Mouse (Mus musculus) limb, embryonic 10.5 days (tissue): ENCODE results near the gene Zfp182. TPM values are rescaled to one million over a fixed set of nuclear protein-coding genes. Genes with fewer than 3 reads are reported as not detected.

Source experiments
- DNase-seq: peaks from one replicate; pipeline ENCODE4 v3.0.0-alpha.2; 2017; ENCODE audit warnings: low spot score
- H3K27ac ChIP-seq: fragments of 300-500 bp; sonication (generic); 2 replicates; pipeline ENCODE4 v1.5.1; 2016; ENCODE audit warnings: mild to moderate bottlenecking
- H3K27me3 ChIP-seq: fragments of 300-500 bp; sonication (generic); 2 replicates; pipeline ENCODE4 v1.6.1; 2016; ENCODE audit warnings: low read depth, mild to moderate bottlenecking; ENCODE audit not compliant: poor library complexity, severe bottlenecking
- H3K36me3 ChIP-seq: fragments of 300-500 bp; sonication (generic); 2 replicates; pipeline ENCODE4 v1.6.1; 2016; ENCODE audit warnings: mild to moderate bottlenecking, moderate library complexity
- H3K4me1 ChIP-seq: fragments of 300-500 bp; sonication (generic); 2 replicates; pipeline ENCODE4 v1.6.1; 2016
- H3K4me3 ChIP-seq: fragments of 300-500 bp; sonication (generic); 2 replicates; pipeline ENCODE4 v1.5.1; 2016; ENCODE audit warnings: mild to moderate bottlenecking, moderate library complexity
- H3K9me3 ChIP-seq: fragments of 300-500 bp; sonication (generic); replicated peaks from 2 replicates; pipeline ENCODE4 v1.6.1; 2016; ENCODE audit warnings: mild to moderate bottlenecking
- WGBS: fragments of 180-500 bp; shearing (Covaris S2); methylation state at CpG from one replicate; pipeline ENCODE4 v1.1.7; 2016; 5-methylcytosine and 5-hydroxymethylcytosine counted together
- polyA plus RNA-seq: library from polyadenylated mRNA; unstranded; fragments of >200 nt; fragmentation: Nextera tagmentation; extraction: Ambion mirVana; gene quantifications from 2 replicates; pipeline ENCODE4 v1.2.1, GENCODE M21; 2016

The Zfp182 gene
- 4.0 and 5.0 TPM in 2 replicates for polyA plus RNA-seq

DNA sequence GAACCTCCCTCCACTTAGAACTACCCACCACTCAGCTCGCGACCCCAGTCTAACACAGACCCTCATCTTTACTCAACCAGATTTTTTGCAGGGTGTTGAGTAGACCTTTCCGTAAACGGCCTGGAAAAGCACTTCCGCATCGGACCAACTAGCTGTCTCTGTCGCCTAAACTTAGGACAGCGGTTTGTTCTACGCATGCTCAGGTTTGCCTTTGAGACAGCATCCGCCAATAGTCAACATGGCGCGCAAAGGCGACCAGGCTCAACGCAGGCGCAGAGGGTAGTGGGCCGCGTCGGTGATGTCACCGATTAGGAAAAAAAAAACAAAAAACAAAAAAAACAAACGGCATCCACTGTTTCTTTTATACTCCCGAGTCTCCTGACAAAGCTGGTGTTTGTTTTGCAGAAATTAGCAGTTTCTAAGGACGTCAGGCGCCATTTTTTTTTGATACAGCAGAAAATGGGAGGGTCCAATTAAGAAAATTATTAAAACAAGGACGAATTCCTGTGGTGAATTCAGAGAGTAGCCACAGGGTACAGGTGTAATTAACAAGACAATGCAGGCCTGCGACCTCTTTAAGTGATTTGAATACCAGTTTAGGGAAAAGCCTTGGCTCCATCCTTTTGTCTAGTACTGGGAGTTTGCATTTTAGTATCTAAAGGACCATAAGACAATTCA, at the start of gene Zfp182:
Gene Zfp182, minus strand, starts transcription at position 451 of the 678 bp plus-strand sequence.
- Histone ChIP-seq H3K27me3 (no peaks in the 10 kb centered on the region), H3K36me3 (no peaks in the 10 kb centered on the region), H3K27ac (peak within 1 kb of the TSS; percentile 61; the same call in 1 of the 2 replicates), H3K4me1 (no peaks in the 10 kb centered on the region), H3K9me3 (no peaks in the 10 kb centered on the region), H3K4me3 (peak within 1 kb of the TSS; percentile 56)
- 13% methylated on average over 25 of the region's 25 CpGs for WGBS
- peak; percentile 61 for DNase-seq

DNA sequence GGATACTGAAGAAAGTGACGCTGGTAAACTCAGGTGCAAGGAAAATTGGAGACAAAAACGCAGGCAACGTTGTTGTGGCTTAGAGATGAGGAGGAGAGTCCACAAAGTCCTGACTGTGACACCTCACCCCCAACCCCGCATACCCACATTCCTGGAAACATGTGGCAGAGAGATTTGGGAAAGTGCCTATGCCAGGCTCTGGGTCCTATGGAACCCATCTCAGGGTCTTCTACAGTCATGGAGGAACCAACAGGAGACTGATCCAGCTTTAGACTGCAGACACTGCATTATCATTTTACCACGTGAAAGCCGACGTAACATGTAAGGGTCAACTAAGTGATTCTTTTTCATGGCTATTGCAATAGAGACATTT, 27.7 kb upstream of the Zfp182 start:
- Histone ChIP-seq H3K4me3 (peak overlapping the region; percentile 52), H3K27ac (no peak overlapping the region), H3K27me3 (no peaks in the 10 kb centered on the region), H3K4me1 (no peaks in the 10 kb centered on the region), H3K9me3 (no peaks in the 10 kb centered on the region), H3K36me3 (no peaks in the 10 kb centered on the region)
- no peak for DNase-seq
- 53% methylated on average over 7 of the region's 7 CpGs for WGBS

DNA sequence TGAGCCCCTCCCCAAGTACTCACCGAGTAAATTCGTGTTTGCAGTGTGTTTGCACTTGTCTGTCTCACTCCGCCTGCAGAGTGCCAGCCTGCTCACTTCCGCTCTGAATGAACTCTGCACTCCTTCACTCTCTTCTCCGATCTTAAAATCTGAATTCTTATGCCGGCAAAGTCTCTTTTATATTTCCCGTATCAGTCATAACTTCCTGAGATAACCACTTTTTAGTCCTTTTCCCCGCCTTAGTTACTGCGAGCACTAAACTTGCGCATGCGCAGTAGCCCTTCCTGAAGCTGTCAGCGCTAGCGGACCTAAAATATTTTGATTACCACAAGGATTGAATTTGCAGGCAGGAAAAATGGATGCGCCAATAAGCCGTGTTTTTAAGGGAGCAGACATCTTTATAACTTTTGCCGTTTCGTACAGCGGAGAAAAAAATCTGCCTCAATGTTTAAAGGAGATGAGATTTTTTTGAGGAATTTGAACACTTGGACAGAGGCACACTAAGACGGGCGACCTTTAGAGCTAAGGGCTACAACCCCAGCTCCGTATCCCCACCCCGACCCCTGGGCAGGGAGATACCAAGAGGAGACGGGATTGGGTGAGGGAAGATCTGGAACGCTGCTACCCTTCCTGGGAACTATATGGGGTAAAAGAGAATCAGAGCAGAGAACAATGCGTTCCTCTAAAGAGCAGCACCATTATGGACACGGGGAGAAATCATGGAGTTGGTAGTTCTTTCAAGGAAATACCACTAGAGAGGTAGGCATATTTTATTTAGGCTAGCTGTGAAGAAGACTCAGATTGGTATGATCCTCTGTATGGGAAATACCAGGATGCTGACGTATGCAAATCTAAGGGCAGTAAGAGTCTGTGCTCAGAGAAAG, 27.1 kb upstream of the Zfp182 start, which contains the start of gene Zfp300:
Gene Zfp300, minus strand, starts transcription at position 545 of the 884 bp plus-strand sequence.
- no peaks in the 10 kb centered on the region for H3K4me1 ChIP-seq
- no peaks in the 10 kb centered on the region for H3K9me3 ChIP-seq
- peak; percentile 52 for DNase-seq
- 16% methylated on average over 27 of the region's 27 CpGs for WGBS
- H3K27me3 ChIP-seq, result no peaks in the 10 kb centered on the region
- peak within 1 kb of the TSS; percentile 52 for H3K4me3 ChIP-seq
- H3K27ac ChIP-seq, result peak within 1 kb of the TSS; percentile 30; the same call in 1 of the 2 replicates
- no peaks in the 10 kb centered on the region for H3K36me3 ChIP-seq

DNA sequence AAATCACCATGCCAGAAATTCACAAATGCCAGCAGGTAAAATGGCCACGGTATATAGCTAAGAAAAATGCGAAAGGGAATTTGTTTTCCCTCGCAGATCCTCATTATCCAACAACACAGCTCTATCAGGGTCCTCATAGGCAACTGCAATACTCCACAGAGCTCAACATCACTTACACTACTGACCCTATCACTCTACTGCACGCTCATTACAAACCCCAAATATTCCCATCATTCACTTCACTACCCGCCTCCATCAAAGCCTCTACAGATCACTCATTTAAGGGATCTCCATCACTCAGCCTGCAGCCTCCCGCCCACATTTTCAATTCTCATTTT, 26.5 kb upstream of the Zfp182 start:
- 23% methylated on average over 6 of the region's 6 CpGs for WGBS
- Histone ChIP-seq H3K27me3 (no peaks in the 10 kb centered on the region), H3K9me3 (no peaks in the 10 kb centered on the region), H3K4me1 (no peaks in the 10 kb centered on the region), H3K4me3 (peak overlapping the region; percentile 52), H3K27ac (no peak overlapping the region), H3K36me3 (no peaks in the 10 kb centered on the region)
- no peak for DNase-seq

DNA sequence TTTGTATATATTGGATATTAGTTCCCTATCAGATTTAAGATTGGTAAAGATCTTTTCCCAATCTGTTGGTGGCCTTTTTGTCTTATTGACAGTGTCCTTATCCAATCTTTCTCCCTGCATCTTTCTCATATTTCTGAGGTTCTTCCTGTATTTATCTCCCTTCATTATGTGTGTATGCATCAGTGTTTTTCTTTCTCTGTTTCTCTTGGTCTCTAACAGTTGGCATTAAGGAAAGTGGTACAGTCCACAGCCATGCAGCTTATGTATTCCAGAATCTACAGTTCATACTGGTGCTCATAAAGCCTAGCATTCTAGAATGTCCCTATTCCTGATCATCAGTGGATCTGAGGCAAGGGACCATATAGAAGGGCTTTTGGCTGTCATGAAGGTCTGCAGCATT, 6.0 kb upstream of the Zfp182 start, which contains the start of gene Spaca5:
Gene Spaca5, plus strand, starts transcription at position 301 of the 400 bp plus-strand sequence.
- Histone ChIP-seq H3K4me1 (no peaks in the 10 kb centered on the region), H3K27me3 (no peaks in the 10 kb centered on the region), H3K4me3 (no peak within 1 kb of the TSS), H3K9me3 (no peaks in the 10 kb centered on the region), H3K27ac (no peak within 1 kb of the TSS), H3K36me3 (no peaks in the 10 kb centered on the region)
- DNase-seq, result no peak

DNA sequence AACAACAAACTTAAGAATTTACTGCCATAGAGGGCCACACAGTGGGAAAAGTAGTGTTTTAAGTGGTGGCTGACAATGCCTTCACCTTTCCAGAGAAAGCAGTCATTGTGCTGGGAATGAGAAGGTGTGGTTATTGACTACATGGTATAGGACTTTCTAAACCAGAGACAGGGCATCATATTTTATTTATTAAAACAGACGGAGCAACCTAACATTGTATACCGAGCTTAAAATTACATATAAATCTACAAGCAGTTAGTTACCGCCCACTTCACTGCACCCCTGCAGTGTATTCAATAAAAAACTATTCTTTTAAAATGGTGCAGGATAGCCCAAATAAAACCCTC, 401 bp upstream of the Zfp182 start:
- H3K4me1 ChIP-seq, result no peaks in the 10 kb centered on the region
- H3K36me3 ChIP-seq, result no peaks in the 10 kb centered on the region
- H3K9me3 ChIP-seq, result no peaks in the 10 kb centered on the region
- 0 out of 2 replicates have a peak overlapping the region, but pooled peaks have one; percentile 61 for H3K27ac ChIP-seq
- DNase-seq, result no peak
- 75% methylated on average over 3 of the region's 3 CpGs for WGBS
- peak overlapping the region; percentile 56 for H3K4me3 ChIP-seq
- H3K27me3 ChIP-seq, result no peaks in the 10 kb centered on the region

DNA sequence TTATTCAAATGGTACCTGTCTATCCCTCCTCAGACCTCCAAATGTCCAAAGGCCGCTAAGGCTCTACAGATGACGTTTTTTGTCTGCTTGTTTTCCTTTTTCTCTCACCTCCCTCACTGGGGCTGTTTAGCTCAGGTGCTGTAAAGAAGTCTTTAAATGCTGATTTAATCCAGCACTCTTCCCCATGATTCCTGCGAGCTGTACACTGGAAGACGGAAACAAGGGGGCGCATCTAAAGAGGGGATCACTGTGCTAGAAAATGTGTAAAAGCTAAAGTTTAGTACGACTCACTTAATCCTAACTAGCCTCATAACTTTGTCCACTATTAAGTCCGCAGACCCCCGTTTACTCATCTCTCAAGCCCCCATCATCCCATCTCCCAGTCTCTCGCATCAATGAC, 656 bp downstream of the Zfp182 start:
- no peaks in the 10 kb centered on the region for H3K4me1 ChIP-seq
- H3K36me3 ChIP-seq, result no peaks in the 10 kb centered on the region
- no peaks in the 10 kb centered on the region for H3K9me3 ChIP-seq
- H3K4me3 ChIP-seq, result peak overlapping the region; percentile 56
- WGBS, result 17% methylated on average over 9 of the region's 9 CpGs
- H3K27me3 ChIP-seq, result no peaks in the 10 kb centered on the region
- DNase-seq, result peak; percentile 29
- H3K27ac ChIP-seq, result peak overlapping the region; percentile 61; the same call in 1 of the 2 replicates

DNA sequence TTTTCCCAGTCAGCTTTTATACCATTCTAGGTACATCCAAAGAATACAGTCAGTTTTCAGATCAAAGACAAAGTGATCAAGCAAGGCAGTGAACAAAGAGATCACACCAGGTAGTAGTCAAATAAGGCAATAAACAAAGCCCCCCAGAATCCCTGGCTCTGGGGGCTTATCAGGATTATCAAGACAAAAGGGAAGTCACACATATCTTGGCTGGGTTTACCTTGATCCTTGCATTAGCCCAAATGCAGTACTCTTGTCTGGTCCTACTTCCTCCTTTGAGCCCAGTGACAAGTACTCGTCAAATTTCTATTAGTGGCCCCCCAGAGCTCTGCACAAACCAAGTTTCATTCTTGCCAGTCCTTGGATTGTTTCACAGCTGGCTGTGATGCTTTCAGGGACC, 81.2 kb downstream of the Zfp182 start:
- WGBS, result 67% methylated on average over 1 of the region's 1 CpGs

More for the DNA sequence above, 81.2 kb downstream of the Zfp182 start:
- Histone ChIP-seq H3K27ac (no peak overlapping the region), H3K4me3 (no peak overlapping the region), H3K4me1 (no peaks in the 10 kb centered on the region), H3K27me3 (no peaks in the 10 kb centered on the region), H3K9me3 (no peaks in the 10 kb centered on the region), H3K36me3 (peaks cover 10% of the 10 kb centered on the region)
- DNase-seq, result no peak

Other genes with a start within 250 kb of the Zfp182 start
- gene Timp1, start 192.2 kb downstream of the Zfp182 start, polyA plus RNA-seq, result 12.8 and 13.5 TPM in 2 replicates
- 0.13 and 0.14 TPM in 2 replicates for gene Syn1, start 141.3 kb downstream of the Zfp182 start, polyA plus RNA-seq
- gene Cfp, start 130.8 kb downstream of the Zfp182 start, polyA plus RNA-seq, result 3.5 and 3.8 TPM in 2 replicates
- 13.8 and 17.7 TPM in 2 replicates for gene Elk1, start 111.7 kb downstream of the Zfp182 start, polyA plus RNA-seq
- gene Uxt, start 100.3 kb downstream of the Zfp182 start, polyA plus RNA-seq, result 65.6 and 68.2 TPM in 2 replicates
- not detected in 2 replicates for gene Spaca5, start 6.1 kb upstream of the Zfp182 start, polyA plus RNA-seq
- gene Zfp300, start 27.2 kb upstream of the Zfp182 start, polyA plus RNA-seq, result 1.3 and 1.6 TPM in 2 replicates
- gene Ssxa1, start 53.5 kb upstream of the Zfp182 start, polyA plus RNA-seq, result not detected in 2 replicates
- not detected in 2 replicates for gene Gm21876, start 113.3 kb upstream of the Zfp182 start, polyA plus RNA-seq